Mouse (Mus musculus) activated CD4-positive, CD25-positive, alpha-beta regulatory T cell, adult 4 months (primary cell): Measurements from ENCODE around the gene Inpp4a. TPM values are rescaled to one million over a fixed set of nuclear protein-coding genes. Genes with fewer than 3 reads are reported as not detected.
A peak's percentile ranks its signal among the peaks of the same experiment; 100 is the strongest.

Experiments used
- ATAC-seq: one replicate; pipeline ENCODE4 v1.8.0; 2017
- polyA plus RNA-seq, 2 experiments: library from polyadenylated mRNA; unstranded; fragments of 100-300 nt; shearing (Covaris generic); gene quantifications; one replicate each; pipeline ENCODE4 v1.2.1; 2017

Inpp4a gene
- polyA plus RNA-seq, 2 experiments from 2014 or later: 58.0 to 60.7 TPM

- ATAC-seq: no peak
Measured at GRCm38 (mm10) chr1:37358621-37359020, 59.0 kb downstream of the Inpp4a start.

- ATAC-seq: no peak
Measured at GRCm38 (mm10) chr1:37359395-37360092, 59.9 kb downstream of the Inpp4a start.

GRCm38 (mm10) chr1:37360781-37361180 lies 61.1 kb downstream of the Inpp4a start:
- no peak for ATAC-seq

- no peak for ATAC-seq
Measured at GRCm38 (mm10) chr1:37362721-37363120, 63.1 kb downstream of the Inpp4a start.

- no peak for ATAC-seq
Measured at GRCm38 (mm10) chr1:37368125-37368524, 68.5 kb downstream of the Inpp4a start.

GRCm38 (mm10) chr1:37368768-37369385 lies 69.2 kb downstream of the Inpp4a start:
- no peak for ATAC-seq

- no peak for ATAC-seq
Measured at GRCm38 (mm10) chr1:37376177-37376576, 76.5 kb downstream of the Inpp4a start.

GRCm38 (mm10) chr1:37376751-37377150 lies 77.1 kb downstream of the Inpp4a start:
- no peak for ATAC-seq

GRCm38 (mm10) chr1:37378095-37378494 lies 78.4 kb downstream of the Inpp4a start:
- ATAC-seq: no peak

GRCm38 (mm10) chr1:37379536-37379935 lies 79.9 kb downstream of the Inpp4a start:
- no peak for ATAC-seq

GRCm38 (mm10) chr1:37380913-37381312 lies 81.2 kb downstream of the Inpp4a start:
- ATAC-seq: no peak

GRCm38 (mm10) chr1:37384304-37384703 lies 84.6 kb downstream of the Inpp4a start:
- ATAC-seq: no peak

GRCm38 (mm10) chr1:37386448-37386971 lies 86.8 kb downstream of the Inpp4a start:
- no peak for ATAC-seq

- ATAC-seq: no peak
Measured at GRCm38 (mm10) chr1:37393174-37393573, 93.5 kb downstream of the Inpp4a start.

- ATAC-seq: no peak
Measured at GRCm38 (mm10) chr1:37396481-37396880, 96.8 kb downstream of the Inpp4a start.

- ATAC-seq: no peak
Measured at GRCm38 (mm10) chr1:37398961-37399360, 99.3 kb downstream of the Inpp4a start.

- no peak for ATAC-seq
Measured at GRCm38 (mm10) chr1:37399734-37400133, 100.1 kb downstream of the Inpp4a start.

- ATAC-seq: peak; percentile 23
Measured at GRCm38 (mm10) chr1:37401687-37402086, 102.0 kb downstream of the Inpp4a start.

GRCm38 (mm10) chr1:37405137-37405536 lies 105.5 kb downstream of the Inpp4a start:
- no peak for ATAC-seq

GRCm38 (mm10) chr1:37407228-37407627 lies 107.6 kb downstream of the Inpp4a start:
- no peak for ATAC-seq

GRCm38 (mm10) chr1:37408059-37408458 lies 108.4 kb downstream of the Inpp4a start:
- ATAC-seq: no peak

GRCm38 (mm10) chr1:37408678-37409077 lies 109.0 kb downstream of the Inpp4a start:
- no peak for ATAC-seq

- ATAC-seq: no peak
Measured at GRCm38 (mm10) chr1:37409647-37410046, 110.0 kb downstream of the Inpp4a start.

GRCm38 (mm10) chr1:37415394-37415793 lies 115.7 kb downstream of the Inpp4a start:
- no peak for ATAC-seq
